Mouse (Mus musculus) NIH3T3 (cell line): Measurements from ENCODE around the gene Olfr867.

Experiments used
- DNase-seq: peaks from one replicate; pipeline ENCODE4 v3.0.0-alpha.2; 2012; ENCODE audit warnings: low read depth

Gene Olfr867

DNA sequence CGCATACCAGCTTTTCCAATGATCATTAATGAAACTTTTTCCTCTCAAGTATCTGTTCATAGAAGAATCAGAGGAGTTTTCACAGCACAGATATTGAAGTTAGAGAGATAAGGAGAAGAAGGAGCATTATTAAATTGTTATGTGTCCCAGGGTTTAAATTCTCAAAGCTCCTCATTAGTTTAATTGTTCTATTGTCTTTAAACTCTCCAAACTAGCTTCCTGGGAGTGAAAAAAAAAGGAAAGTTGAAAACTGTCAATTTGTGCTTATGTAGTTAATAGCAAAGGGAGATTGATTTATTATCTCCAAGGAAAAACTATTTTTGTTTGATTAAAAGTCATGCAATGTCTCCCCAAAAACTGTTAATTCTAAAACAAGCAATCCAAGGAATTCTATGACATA is at the start of gene Olfr867:
Gene Olfr867 (minus strand): TSS at position 101 of the 400 bp plus-strand sequence.
- DNase-seq, result no peak

DNA sequence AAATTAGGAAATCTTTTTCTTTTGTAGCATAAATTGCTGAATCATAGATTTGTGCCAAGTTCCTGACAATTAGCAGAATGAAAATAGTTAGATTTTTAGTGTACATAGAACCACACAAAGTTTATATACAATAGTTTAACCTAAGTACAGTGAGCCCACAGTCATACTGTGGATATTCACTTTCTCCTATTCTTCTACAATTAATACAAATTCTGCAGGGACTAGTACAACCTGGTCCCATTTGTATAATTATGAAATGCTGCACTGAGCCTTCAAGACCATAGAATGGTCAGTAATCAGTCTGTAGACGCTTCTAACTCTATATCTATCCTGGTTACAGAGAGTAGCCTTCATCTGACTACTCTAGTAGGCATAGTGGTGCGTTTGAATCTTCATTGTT is 41.0 kb upstream of the Olfr867 start, which contains the start of gene Olfr868:
Gene Olfr868 (plus strand): TSS at position 301 of the 400 bp plus-strand sequence.
- DNase-seq, result no peak

GRCm38 (mm10) chr9:20073523-20074177 is 16.3 kb upstream of the Olfr867 start:
- DNase-seq, result no peak

DNA sequence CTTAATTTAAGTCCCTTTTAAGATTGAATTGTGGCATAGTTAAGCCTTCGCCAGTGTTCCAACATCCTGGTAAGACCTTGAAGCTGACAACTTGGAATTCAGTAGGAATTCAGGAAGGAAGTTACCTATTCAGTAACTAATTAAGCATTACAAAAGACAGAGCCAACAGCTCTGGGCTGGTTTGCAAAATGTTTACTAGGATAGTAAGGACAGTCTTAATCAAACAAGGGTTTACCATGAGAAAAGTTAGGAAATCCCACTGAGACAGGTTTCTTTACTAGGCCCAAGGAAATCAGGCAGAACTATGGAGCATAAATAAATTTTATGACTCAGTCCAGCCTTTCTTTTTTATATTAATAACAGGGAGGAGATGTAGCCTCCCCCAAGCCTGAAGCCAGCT is 13.9 kb upstream of the Olfr867 start:
- no peak for DNase-seq

GRCm38 (mm10) chr9:20070236-20070635 is 12.9 kb upstream of the Olfr867 start:
- DNase-seq, result no peak

DNA sequence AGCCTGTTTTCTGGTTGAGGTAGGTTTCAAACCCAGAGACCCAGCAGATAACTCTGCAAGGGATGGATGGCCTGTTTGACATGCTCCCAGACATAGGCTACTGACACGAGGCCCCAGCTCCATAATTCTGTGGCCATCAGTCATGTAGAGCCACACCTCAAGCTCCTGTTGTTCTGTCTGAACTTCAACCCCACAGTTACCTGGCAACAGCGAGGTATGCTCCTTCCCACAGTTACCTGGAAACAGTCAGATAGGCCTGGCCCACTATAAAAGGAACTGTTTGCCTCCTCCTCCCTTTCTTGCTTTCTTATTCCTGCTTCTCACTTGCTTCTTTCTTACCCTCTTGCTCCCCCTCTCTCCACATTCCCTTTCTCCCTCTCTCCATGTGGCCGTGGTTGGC is 9.4 kb downstream of the Olfr867 start:
- DNase-seq, result no peak

DNA sequence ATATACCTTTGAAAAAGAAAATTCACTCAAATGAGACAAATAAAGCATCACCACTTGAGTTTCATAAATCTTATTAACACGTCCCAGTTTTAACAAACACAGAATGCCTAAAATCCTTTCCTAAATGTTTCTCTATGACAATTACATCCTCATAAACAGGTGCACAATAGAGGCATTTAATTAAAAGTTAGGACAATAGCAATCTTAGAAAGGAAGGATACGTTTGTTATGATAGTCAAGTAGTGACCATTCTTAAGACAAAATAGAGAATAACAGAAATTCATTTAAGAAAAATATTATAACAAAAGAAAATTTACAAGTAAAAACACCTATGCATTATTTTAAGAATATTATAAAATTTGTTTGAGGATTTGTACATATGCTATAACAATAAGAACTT is 29.4 kb downstream of the Olfr867 start, which contains the start of gene Olfr866:
Gene Olfr866 (minus strand): TSS at position 101 of the 400 bp plus-strand sequence.
- DNase-seq, result no peak
